Mouse (Mus musculus) layer of hippocampus, adult 18-20 months (tissue): Measurements from ENCODE around the gene Mlec. TPM values are rescaled to one million over a fixed set of nuclear protein-coding genes. Genes with fewer than 3 reads are reported as not detected.
"Not testable (repeated sequence)": the region's sequence is repeated elsewhere in the genome, so short reads cannot be mapped to it uniquely, and the experiment has no call there.

Source experiments
- DNase-seq, 2 experiments: peaks; one replicate each; pipeline ENCODE4 v3.0.0; 2022; ENCODE audit warnings: low spot score in 2 of 2
- total RNA-seq, 2 experiments: library from RNA; stranded (reverse); gene quantifications; 2 replicates each; pipeline ENCODE4 v1.2.3; 2021

The Mlec gene
- total RNA-seq, 2 experiments from 2014 or later = 92.5 to 95.1 TPM

DNA sequence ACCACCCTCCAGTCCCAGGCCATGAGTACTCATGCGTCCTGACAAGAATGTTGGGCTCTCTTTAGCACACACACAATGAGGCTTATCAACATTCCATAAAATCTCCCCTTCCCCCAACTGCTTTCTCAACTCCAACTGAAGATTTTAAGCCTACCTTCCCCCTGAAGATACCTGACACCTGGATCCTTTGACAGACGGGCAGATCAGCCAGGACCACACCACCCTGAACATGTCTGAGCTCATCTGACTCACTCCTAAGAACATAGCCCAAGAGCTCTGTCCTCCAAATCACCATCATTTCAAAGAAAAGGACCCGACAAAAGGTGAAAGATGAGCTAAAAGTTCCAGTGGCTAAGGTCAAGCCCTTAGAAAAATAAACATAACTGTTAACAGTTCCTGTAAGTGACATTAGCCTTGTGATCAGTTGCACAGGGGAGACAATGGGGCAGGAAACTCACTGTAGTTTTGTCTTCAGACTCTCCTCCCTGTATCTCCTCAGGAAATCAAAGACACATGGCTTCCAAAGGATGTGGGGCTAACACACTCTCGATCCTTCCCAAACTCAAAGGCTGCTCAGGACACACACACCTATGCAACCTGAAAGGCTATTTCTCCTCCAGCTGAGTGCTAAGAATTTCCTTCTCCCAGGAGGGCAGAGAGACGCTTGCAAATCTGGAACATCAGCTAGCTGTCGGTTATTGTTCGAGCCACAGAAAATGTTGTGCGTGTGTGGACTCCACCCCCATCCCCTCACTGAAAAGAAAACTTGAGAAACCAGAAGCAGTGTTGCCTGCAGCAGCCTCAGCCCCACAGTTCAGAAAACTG, 5.6 kb downstream of the Mlec start:
- DNase-seq = no peak

GRCm38 (mm10) chr5:115151457-115151856, 6.5 kb downstream of the Mlec start:
- no peak for DNase-seq

- no peak for DNase-seq
Measured at GRCm38 (mm10) chr5:115150991-115151390, 7.0 kb downstream of the Mlec start.

GRCm38 (mm10) chr5:115149675-115150459, 8.1 kb downstream of the Mlec start:
- DNase-seq = no peak

- DNase-seq = not testable (repeated sequence)
Measured at GRCm38 (mm10) chr5:115148872-115149271, 9.1 kb downstream of the Mlec start.

DNA sequence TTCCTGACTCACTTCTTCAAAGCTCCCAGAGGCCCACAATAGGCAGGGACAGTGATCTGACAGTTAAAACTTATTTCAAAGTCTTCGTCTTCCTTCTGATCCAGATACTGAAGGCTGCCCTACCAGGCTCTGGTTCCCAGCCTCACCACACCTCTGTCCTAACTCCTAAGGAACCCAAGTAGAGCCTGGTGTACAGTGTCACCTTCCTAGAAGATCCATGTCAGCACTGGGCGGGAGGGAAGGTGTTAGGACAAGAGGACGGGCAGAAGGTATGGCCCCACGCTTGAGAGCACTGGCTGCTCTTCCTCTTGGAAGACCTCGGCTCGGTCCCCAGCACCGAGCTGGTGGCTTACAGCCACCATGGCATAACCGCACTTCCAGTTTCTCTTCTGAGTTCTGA, 9.6 kb downstream of the Mlec start:
- no peak for DNase-seq

- DNase-seq = no peak
Measured at GRCm38 (mm10) chr5:115147388-115147787, 10.6 kb downstream of the Mlec start.

GRCm38 (mm10) chr5:115146747-115147130, 11.2 kb downstream of the Mlec start:
- no peak for DNase-seq

- DNase-seq = no peak
Measured at GRCm38 (mm10) chr5:115145976-115146746, 11.8 kb downstream of the Mlec start.

DNA sequence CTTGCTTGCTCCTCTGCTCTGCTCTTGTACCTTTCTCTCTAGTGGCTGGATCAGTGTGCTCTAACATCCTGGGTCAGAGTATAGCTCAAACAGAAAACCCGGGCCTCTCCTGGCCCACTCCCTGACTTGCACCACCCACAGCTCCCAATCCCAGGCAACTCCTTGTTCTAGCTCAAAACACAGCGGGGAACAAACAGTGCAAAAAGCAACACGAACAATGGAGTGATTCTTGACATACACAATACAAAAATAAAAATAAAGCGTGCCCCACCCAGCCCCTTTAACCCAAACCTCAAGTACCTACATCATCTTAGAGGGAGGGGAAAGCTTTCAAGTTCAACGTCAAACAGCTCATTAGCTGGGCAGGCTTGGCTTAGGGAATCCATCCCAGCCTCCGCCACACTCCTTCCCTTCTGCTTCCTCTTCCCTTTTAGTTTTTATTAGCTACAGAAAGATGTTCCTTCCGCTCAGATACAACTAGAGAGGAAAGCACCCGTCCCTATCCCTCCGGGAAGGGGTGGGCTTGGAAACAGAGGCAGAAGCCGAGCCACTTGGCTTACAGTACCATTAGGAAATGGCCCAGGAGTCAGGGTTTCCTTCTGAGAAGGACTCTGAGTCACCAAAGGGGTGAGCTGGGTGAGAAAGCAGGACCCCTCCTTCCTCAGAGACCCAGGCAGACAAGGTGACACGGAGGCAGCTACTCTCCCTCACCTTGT, 12.6 kb downstream of the Mlec start:
- peak in 1 of 2 experiments; percentile 50 for DNase-seq

- DNase-seq = no peak
Measured at GRCm38 (mm10) chr5:115144471-115144870, 13.5 kb downstream of the Mlec start.

DNA sequence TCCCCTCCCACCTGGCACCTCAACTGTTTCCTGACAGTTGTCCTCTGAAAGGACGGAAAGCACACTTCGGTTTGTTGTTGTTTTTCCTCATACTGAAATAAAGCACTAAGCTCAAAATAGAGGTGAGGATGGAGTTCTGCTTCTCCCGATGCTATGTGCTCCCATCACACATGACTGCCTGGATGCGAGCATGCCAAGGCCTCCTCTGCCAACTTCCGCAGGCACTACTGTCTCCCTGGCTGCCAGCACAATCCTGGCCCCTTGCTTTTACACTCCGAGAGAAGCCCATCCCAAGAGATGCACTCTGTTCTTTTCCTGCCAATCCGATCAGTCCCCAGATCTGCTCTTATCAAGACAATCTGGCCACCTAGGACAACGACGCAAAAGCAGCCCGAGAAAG, 14.4 kb downstream of the Mlec start:
- peak in 1 of 2 experiments; percentile 62 for DNase-seq

DNA sequence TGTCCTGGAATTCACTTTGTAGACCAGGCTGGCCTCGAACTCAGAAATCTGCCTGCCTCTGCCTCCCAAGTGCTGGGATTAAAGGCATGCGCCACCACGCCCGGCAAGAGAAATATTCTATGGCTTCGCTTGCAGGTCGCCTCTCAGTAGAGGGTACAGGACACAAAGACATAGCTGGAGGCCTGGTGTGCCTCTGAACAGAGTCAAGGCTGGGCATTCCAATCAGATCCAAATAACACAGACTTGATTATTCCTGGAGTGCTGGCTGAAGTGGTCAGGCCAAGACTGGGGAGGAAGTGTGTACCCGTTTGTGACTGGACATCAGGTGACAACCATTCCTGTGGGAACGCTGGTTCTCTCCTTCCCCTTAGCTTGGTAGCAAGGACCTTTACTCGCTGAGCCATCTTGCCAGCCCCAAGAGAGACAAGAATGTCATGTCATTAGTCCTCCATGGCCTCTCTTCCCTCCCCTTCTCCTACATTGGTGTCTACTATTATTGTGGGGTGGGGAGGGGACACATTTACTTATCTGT, 15.7 kb downstream of the Mlec start:
- DNase-seq = no peak

GRCm38 (mm10) chr5:115140726-115141125, 17.3 kb downstream of the Mlec start:
- DNase-seq = no peak

- DNase-seq = no peak
Measured at GRCm38 (mm10) chr5:115139124-115139523, 18.9 kb downstream of the Mlec start.

- DNase-seq = peak; percentile 78 to 87
Measured at GRCm38 (mm10) chr5:115134234-115135165, 23.5 kb downstream of the Mlec start, which contains the start of gene Unc119b. TSS of gene Unc119b (minus strand) at chr5:115134975.

DNA sequence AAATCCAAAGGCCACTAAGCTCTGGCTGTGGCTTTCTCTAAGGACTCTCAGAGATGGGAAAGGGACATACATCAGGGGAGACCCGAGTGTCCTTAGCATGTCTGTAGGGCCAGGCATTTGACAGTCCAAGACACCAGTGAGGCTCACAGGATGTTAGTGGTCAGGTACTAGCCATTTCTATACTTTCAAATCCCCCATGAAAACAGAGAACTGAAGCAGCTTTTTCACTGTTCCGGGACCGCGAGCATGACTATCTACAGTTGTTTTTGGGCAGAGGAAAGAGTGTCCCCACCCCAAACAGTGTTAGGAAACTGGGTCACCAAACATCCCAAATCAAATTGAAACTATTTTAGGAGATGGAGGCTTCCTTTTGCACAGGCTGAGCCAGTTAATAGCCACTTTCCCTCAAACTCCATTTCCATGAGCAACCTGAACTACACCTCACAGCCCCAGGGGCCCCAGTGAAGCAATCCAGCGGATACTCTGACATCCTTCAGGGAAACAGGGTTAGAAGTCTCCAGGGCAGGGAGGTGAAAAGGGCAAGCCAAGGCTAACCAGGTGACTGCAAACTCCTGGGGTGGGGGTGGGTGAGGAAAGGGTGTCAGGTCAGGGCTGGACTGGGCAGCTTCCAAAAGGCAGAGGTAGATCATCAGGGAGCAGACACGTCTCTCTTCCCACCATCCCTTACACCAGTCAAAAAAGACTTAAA, 24.5 kb downstream of the Mlec start:
- no peak for DNase-seq

- no peak for DNase-seq
Measured at GRCm38 (mm10) chr5:115132465-115132864, 25.5 kb downstream of the Mlec start.

DNA sequence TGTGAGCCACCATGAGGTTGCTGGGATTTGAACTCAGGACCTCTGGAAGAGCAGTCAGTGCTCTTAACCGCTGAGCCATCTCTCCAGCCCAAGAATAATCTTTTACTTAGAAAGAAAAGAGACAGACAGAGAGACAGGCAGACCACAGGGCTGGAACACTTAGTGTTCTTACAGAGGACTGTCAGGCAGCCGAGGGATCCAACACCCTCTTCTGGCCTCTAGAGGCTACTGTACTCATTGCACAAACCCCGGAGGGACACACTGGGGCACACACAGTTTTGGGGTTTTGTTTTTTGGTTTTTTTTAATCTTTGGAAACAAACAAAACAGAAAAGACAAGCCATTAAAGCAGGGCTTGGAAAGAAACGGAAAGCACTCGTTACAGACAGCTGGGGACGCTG, 28.7 kb downstream of the Mlec start:
- DNase-seq = no peak
